Mouse (Mus musculus): ENCODE measurements at regions not wholly inside any gene's neighbourhood (a gene's known extent, or its start where the extent isn't known, plus 50 kb on each side); places are given as distances from the start of the nearest gene placed in this dataset.

- no peak for DNase-seq (ENCODE audit: low read depth, low spot score)
Measured at GRCm38 (mm10) chr5:148616426-148616825, 63.8 kb upstream of the Ubl3 start.

GRCm38 (mm10) chr5:148615706-148616366, 63.2 kb upstream of the Ubl3 start:
- no peak for DNase-seq (ENCODE audit: low read depth, low spot score)

- DNase-seq (ENCODE audit: low read depth, low spot score), result peak; percentile 51
Measured at GRCm38 (mm10) chr5:148615117-148615516, 62.5 kb upstream of the Ubl3 start.

- no peak for DNase-seq (ENCODE audit: low read depth, low spot score)
Measured at GRCm38 (mm10) chr5:148611323-148611722, 58.7 kb upstream of the Ubl3 start.

GRCm38 (mm10) chr5:148609506-148609880, 56.9 kb upstream of the Ubl3 start:
- no peak for DNase-seq (ENCODE audit: low read depth, low spot score)

GRCm38 (mm10) chr5:148608857-148609505, 56.4 kb upstream of the Ubl3 start:
- DNase-seq (ENCODE audit: low read depth, low spot score), result no peak

GRCm38 (mm10) chr5:148608178-148608577, 55.6 kb upstream of the Ubl3 start:
- DNase-seq (ENCODE audit: low read depth, low spot score), result peak; percentile 73

GRCm38 (mm10) chr5:148605730-148606129, 53.1 kb upstream of the Ubl3 start:
- no peak for DNase-seq (ENCODE audit: low read depth, low spot score)

Measured in R1 (cell line).